Mouse (Mus musculus): ENCODE measurements around the gene Fam204a. TPM values are rescaled to one million over a fixed set of nuclear protein-coding genes. Genes with fewer than 3 reads are reported as not detected.

The Fam204a gene
- polyA plus RNA-seq, 1 experiment from 2014 or later, result 22.1 TPM

- Histone ChIP-seq H3K4me3 (ENCODE audit: inconsistent target) (no peak overlapping the region), H3K36me3 (ENCODE audit: inconsistent target) (no peaks in the 10 kb centered on the region), H3K27ac (no peak overlapping the region), H3K79me2 (ENCODE audit: inconsistent target) (no peaks in the 10 kb centered on the region)
These were observed 27.3 kb downstream of the Fam204a start for GRCm38 (mm10) chr19:60199152-60199551.

- H3K4me3 ChIP-seq (ENCODE audit: inconsistent target), result no peak overlapping the region
- no peaks in the 10 kb centered on the region for H3K79me2 ChIP-seq (ENCODE audit: inconsistent target)
- no peaks in the 10 kb centered on the region for H3K36me3 ChIP-seq (ENCODE audit: inconsistent target)
- 91% methylated on average over 4 of the region's 4 CpGs for WGBS (ENCODE audit: missing documents)
- H3K27ac ChIP-seq, result no peak overlapping the region
These were observed 33.7 kb downstream of the Fam204a start for GRCm38 (mm10) chr19:60192790-60193189.

DNA sequence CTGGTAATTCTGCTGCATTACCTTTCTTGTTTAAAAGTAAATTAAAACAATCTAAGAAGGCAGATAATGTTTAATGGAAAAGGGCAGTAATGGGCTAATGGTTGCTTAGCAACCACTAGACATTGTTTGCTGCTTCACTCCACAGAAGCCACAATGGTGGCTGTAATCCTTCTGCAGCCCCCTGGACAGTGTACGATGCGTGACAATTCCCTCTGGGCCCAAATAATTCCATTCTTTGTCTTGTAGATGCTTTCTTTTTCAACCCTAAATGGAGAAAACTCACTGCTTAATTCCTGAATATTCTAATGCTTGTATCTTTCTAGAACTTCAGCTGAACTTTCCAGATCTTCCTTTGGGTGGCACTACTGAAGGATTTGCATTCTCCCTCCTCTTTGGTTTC is 37.3 kb downstream of the Fam204a start:
- Histone ChIP-seq H3K4me3 (ENCODE audit: inconsistent target) (no peak overlapping the region), H3K79me2 (ENCODE audit: inconsistent target) (no peaks in the 10 kb centered on the region), H3K27ac (no peak overlapping the region), H3K36me3 (ENCODE audit: inconsistent target) (no peaks in the 10 kb centered on the region)
- WGBS (ENCODE audit: missing documents), result 97% methylated on average over 2 of the region's 2 CpGs

DNA sequence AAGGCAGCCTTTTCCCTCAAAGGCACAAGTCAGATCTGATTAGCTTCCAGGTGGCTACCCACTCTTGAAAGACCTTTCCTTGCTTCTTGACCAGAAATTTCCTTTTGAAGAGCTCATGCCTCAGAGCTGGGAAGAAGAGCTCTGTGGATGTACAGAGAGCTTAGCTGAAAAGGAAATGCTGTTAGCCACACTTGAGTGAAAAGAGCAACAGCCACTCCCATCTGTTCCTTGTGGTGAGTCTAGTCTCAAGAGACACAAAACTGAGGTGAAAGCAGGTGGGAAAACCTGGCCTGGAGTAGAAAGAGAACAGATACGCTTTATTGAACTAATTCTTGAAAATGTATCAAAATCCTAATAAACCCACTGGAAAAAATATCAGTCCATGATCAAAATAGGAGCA is 43.6 kb downstream of the Fam204a start:
- Histone ChIP-seq H3K36me3 (ENCODE audit: inconsistent target) (no peaks in the 10 kb centered on the region), H3K4me3 (ENCODE audit: inconsistent target) (no peak overlapping the region), H3K79me2 (ENCODE audit: inconsistent target) (no peaks in the 10 kb centered on the region), H3K27ac (no peak overlapping the region)
- 93% methylated on average over 1 of the region's 1 CpGs for WGBS (ENCODE audit: missing documents)

GRCm38 (mm10) chr19:60182171-60182570 is 44.3 kb downstream of the Fam204a start:
- H3K36me3 ChIP-seq (ENCODE audit: inconsistent target), result no peaks in the 10 kb centered on the region
- H3K79me2 ChIP-seq (ENCODE audit: inconsistent target), result no peaks in the 10 kb centered on the region
- H3K27ac ChIP-seq, result no peak overlapping the region
- H3K4me3 ChIP-seq (ENCODE audit: inconsistent target), result no peak overlapping the region
- WGBS (ENCODE audit: missing documents), result 93% methylated on average over 1 of the region's 1 CpGs

DNA sequence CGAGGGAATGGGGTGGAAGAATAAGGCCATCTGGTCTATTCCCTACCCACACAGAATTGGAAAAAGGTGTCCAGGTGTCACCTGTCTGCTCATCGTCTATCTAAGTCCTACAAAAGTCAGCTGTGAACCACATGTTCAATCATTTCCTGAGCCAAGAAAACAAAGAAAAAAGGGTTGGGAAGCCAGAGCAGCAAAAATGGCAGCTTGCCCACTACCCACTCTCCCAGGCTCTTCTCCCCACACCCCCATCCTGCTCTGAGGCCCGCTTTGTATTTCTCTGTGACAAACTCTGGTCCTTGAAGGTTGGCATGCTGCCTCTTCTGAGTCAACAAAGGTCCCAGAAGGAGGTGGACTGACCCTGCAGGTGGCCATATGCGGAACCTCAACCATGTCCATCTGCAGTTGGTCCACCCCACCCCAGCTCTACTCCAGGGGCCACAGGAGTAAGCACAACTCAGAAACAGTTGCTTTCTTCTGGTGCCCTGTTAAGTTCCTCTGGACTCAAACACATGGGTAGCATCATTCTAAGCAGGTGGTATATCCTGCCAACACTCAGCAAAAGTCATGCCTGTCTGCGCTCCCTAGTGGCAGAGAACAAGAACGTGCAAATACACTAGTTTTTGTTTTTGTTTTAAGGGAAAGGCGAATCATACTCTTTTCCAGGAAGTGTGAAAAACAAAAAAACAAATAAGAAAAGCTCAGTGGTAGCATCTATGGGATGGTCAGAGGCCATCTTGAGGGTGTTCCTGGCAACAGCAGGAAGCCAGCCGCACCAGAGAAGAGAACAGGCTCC is 47.5 kb downstream of the Fam204a start:
- Histone ChIP-seq H3K36me3 (ENCODE audit: inconsistent target) (no peaks in the 10 kb centered on the region), H3K4me3 (ENCODE audit: inconsistent target) (no peak overlapping the region), H3K27ac (no peak overlapping the region), H3K79me2 (ENCODE audit: inconsistent target) (no peaks in the 10 kb centered on the region)
- 90% methylated on average over 8 of the region's 8 CpGs for WGBS (ENCODE audit: missing documents)

DNA sequence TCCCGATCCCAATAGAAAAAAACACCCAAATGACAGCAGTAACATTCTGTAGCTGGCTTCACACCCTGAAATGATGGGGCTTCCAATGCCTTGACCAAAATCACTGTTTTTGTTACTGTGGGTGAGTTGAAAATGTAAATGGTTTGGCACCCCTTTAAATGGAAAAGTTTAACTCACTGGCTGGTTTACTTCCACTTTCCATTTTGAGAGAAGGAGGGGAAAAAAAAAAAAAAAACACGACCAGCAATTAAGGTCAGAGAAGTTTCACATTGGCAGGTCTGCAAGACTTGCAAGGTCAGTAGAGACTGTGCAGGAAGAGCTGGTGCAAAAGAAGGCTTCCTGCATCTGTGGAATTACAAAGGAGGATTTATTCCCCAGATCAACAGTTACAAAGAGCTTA is 61.1 kb downstream of the Fam204a start:
- 28% methylated on average over 2 of the region's 2 CpGs for WGBS (ENCODE audit: missing documents)
- Histone ChIP-seq H3K79me2 (ENCODE audit: inconsistent target) (no peaks in the 10 kb centered on the region), H3K4me3 (ENCODE audit: inconsistent target) (no peak overlapping the region; the same call in 1 of the 2 replicates), H3K36me3 (ENCODE audit: inconsistent target) (no peaks in the 10 kb centered on the region), H3K27ac (no peak overlapping the region)

GRCm38 (mm10) chr19:60160611-60161274 is 65.8 kb downstream of the Fam204a start:
- H3K27ac ChIP-seq, result no peak overlapping the region
- no peaks in the 10 kb centered on the region for H3K79me2 ChIP-seq (ENCODE audit: inconsistent target)
- H3K36me3 ChIP-seq (ENCODE audit: inconsistent target), result no peaks in the 10 kb centered on the region
- H3K4me3 ChIP-seq (ENCODE audit: inconsistent target), result no peak overlapping the region
- WGBS (ENCODE audit: missing documents), result 27% methylated on average over 20 of the region's 20 CpGs

- H3K4me3 ChIP-seq (ENCODE audit: inconsistent target), result no peak overlapping the region
- H3K36me3 ChIP-seq (ENCODE audit: inconsistent target), result no peaks in the 10 kb centered on the region
- H3K79me2 ChIP-seq (ENCODE audit: inconsistent target), result no peaks in the 10 kb centered on the region
- H3K27ac ChIP-seq, result no peak overlapping the region
- WGBS (ENCODE audit: missing documents), result 78% methylated on average over 6 of the region's 6 CpGs
These were observed 66.7 kb downstream of the Fam204a start for GRCm38 (mm10) chr19:60159827-60160226.

- Histone ChIP-seq H3K4me3 (ENCODE audit: inconsistent target) (no peak overlapping the region), H3K36me3 (ENCODE audit: inconsistent target) (no peaks in the 10 kb centered on the region), H3K27ac (no peak overlapping the region), H3K79me2 (ENCODE audit: inconsistent target) (no peaks in the 10 kb centered on the region)
- 95% methylated on average over 5 of the region's 5 CpGs for WGBS (ENCODE audit: missing documents)
These were observed 71.2 kb downstream of the Fam204a start for GRCm38 (mm10) chr19:60155266-60155665.

GRCm38 (mm10) chr19:60153096-60153495 is 73.4 kb downstream of the Fam204a start:
- no peaks in the 10 kb centered on the region for H3K79me2 ChIP-seq (ENCODE audit: inconsistent target)
- no peak overlapping the region for H3K4me3 ChIP-seq (ENCODE audit: inconsistent target)
- whole genome bisulfite sequencing (ENCODE audit: missing documents), result 95% methylated on average over 1 of the region's 1 CpGs
- H3K36me3 ChIP-seq (ENCODE audit: inconsistent target), result no peaks in the 10 kb centered on the region
- no peak overlapping the region for H3K27ac ChIP-seq

- 97% methylated on average over 3 of the region's 3 CpGs for WGBS (ENCODE audit: missing documents)
- Histone ChIP-seq H3K27ac (no peak overlapping the region), H3K79me2 (ENCODE audit: inconsistent target) (no peaks in the 10 kb centered on the region), H3K36me3 (ENCODE audit: inconsistent target) (no peaks in the 10 kb centered on the region), H3K4me3 (ENCODE audit: inconsistent target) (no peak overlapping the region)
These were observed 76.4 kb downstream of the Fam204a start for GRCm38 (mm10) chr19:60150056-60150455.

DNA sequence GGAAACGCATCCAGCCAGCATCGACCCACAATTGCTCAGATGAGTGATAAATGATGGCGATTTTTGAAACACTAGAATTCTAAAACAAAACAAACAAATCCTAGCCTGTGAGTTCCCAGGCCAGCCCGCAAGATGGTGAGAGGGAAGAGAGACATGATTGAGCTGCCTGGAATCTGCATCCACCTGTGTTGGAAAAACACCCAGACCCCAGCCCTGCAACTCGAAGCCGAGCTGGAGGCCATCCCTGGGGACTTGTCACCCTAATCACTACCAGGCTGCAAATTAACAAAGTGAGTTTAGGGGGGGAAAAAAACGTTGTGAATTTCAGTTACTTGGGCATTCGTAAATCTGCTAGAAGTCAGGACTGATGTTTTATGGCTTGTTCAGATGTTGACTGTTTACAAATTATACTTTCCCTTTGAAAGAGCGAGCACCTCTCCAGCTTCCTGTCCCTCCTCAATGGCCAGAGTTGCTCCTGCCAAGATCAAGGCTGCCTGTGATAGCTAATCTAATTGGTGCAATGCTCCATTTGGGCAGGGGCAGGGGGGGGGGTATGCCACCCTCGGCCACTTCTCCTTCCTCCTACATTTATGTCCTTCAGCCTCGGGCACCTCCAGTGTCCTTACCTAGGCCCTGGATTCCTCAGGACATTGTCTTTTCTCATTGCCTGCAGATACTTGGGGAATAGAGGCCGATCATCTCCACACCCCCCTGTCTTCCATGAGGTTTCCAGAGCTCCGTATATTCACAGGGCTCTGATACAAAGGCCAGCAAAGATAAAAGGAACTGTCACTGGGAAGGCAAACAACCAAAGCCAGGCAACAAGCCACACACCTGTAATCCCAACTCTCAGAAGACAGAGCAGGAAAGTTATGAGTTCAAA is 77.2 kb downstream of the Fam204a start:
- no peaks in the 10 kb centered on the region for H3K36me3 ChIP-seq (ENCODE audit: inconsistent target)
- no peaks in the 10 kb centered on the region for H3K79me2 ChIP-seq (ENCODE audit: inconsistent target)
- H3K27ac ChIP-seq, result no peak overlapping the region
- no peak overlapping the region for H3K4me3 ChIP-seq (ENCODE audit: inconsistent target)
- WGBS (ENCODE audit: missing documents), result 58% methylated on average over 11 of the region's 13 CpGs

Measured in macrophage (primary cell).